Mouse (Mus musculus): Measurements from ENCODE around the gene Stxbp4.

Stxbp4 gene

DNA sequence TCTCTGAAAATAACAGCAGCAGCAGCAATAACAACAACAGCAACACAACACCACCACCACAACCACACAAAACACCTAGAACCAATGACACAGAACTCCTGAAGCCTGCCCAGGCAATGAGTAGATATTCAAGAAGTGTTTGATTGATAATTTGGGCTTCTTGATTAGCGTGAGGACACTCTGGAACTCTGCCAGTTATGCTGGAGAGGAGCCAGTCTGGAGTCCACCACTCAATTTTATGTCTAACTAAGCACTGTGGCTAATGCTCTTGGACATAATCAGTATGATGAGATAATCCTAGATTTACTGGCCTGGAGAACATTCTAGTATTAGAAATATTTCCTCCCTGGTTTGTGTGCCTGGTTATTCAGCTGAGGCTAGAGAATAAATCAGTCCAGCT lies 156.1 kb downstream of the Stxbp4 start:
- no peak for DNase-seq (ENCODE audit: extremely low read depth, low read depth)

DNA sequence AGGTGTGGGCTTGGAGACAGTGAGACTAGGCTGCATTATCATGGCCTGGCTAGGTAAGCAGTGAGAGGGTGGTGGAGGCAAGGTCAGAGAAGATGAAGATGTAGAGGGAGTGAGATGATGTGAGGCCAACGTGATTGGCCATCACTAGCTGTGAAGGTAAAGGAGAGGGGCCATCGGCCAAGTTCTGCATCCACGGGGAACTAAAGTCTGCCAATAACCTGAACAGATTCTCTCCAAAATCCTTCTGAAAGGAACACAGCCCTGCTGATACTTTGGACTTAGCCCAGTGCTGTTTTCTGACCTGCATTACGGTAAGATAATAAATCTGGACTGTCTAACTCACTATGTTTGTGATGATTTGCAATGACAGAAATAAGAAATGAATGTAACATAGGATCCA lies 167.6 kb downstream of the Stxbp4 start:
- DNase-seq (ENCODE audit: extremely low read depth, low read depth), result no peak

DNA sequence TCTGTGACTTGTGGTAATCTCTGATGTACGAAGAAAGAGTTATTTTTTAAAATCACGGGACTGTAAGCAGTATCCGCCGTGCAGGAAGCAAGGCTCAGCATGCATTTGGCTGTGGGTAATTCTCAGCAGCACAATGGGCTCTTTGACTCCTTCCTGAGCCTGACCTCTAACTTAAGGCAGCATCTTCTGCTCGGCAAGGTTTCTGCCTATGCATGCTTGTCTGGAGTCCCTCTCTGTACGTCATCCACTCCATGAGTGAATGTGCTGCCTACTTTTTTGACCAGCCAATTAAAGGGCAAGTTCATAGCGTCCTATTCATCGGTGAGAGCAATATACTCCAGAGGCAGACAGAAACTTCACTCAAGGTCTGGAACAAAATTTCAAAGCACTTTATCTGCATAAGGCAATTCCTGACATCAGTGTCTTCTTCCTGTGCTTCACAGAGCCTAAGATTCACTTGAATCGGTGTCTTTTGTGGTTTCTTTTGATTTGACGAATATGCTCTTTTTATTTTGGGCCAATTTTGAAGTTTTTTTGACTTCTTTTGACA lies 173.8 kb downstream of the Stxbp4 start:
- DNase-seq (ENCODE audit: extremely low read depth, low read depth), result no peak

DNA sequence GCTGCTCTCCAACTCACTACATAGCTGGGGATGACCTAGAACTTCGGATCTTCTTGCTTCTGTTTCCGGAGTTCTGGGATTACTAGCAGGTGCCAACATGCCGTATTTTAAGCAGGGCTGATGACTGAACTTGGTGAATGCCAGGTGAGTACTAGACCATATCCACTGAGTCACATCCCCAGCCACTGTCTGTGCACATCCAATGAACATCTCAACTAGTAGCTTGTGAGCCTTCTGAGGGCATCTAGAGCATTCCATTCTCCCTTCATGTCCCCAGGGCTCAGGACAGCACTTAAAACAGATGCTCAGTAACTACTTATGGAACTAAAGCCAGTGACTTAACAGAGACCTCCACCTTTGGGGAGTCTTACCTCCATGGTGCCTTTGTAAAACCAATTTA lies 177.4 kb downstream of the Stxbp4 start:
- DNase-seq (ENCODE audit: extremely low read depth, low read depth), result no peak

DNA sequence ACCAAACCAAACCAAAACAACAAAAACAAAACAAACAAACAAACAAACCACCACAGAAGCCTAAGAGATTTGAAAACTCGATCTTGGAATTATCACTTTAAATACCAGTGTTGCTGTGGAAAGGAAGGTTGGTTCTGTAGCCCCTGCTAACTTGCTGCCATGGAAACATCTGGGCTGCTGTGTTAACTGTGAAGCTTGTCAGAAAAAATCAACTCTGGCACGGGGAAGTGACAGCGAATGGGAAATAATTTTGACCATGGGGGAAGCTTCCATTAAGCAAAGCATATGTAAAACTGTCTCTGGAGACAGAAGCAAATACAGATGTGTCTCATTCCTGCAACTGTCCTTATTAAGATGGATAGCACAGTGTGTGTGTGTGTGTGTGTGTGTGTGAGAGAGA lies 185.8 kb downstream of the Stxbp4 start:
- no peak for DNase-seq (ENCODE audit: extremely low read depth, low read depth)

DNA sequence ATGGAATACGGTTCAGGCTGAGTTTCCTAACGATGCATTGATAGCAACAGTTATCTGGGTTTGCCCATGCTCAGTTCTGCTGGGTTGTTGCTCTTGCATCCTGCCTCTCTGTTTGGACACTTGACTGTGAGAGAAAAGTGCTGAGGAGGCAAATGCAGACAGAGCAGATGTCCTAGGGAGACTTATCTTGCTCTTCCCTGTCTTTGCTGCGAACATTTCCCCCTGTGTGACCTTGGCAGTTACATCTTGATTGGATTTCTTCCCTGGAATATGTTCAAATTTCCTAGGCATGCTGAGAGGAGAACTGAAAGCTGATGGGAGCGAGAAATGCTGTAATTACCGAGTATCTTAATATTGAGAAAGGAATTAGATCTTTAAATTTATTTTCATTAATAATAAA lies 186.4 kb downstream of the Stxbp4 start:
- DNase-seq (ENCODE audit: extremely low read depth, low read depth), result no peak

DNA sequence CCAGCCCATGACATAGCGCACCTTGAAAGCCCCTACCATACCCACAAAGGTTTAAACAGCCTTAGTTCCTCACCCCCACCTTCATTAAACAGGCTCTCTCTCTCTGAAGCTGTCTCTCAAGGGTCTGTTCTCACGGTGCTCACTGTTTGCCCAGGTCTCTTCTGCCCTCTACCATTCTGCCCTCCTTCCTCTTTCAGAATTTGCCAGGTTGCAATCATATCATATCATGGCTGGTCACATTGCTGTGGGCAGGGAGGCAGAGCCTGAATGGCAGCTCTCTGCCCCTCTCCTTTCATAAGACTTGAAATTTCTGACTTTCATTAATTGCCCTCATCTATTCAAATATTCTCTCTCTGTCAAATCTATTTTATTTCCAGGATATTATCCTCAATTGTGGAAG lies 195.4 kb downstream of the Stxbp4 start:
- no peak for DNase-seq (ENCODE audit: extremely low read depth, low read depth)

DNA sequence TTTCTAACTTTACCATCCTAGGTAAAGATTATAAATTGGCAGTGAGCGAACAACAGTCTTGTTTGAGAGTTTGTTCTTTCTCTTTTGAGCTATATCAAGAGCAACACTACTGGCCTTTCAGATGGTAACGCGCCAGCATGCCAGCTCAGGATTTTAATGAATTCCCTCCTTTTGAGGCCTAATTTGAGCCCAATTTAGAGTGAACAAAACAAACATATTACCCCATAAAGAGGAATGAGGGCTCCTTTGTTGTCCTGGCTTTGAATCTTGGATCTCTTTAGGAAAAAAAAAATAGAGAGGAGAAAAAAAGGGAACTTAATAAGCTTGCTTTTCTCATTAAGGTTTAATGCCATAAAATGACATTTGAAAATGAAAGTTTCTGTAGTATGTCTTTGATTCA lies 197.0 kb downstream of the Stxbp4 start:
- DNase-seq (ENCODE audit: extremely low read depth, low read depth), result no peak

DNA sequence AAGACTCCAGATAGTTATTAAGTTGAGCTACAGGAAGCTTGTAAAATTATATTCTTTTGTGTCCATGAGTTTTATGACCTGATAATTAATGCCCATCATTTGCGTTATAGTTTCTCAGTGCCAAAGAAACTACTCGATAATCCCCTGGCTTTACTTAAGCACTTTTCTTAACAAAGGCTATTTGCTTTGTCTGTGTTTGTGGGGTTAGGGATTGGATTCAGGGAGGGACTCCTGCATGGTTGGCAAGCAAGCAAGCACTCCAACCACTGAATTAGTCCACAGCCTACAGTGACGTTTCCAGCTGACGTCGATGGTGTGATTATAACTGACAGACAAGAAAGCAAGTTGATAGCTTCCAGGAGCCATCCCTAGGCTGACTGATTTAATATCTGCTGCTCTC lies 199.1 kb downstream of the Stxbp4 start:
- DNase-seq (ENCODE audit: extremely low read depth, low read depth), result no peak
